In genomic region chr16:4984717-4985116, GRCm38 (mm10) we compare ENCODE assay signal across 48 mouse cellular contexts. TPM values are rescaled to one million over a fixed set of nuclear protein-coding genes. Genes with fewer than 3 reads are reported as not detected.
"Had no signal": no experiment of that assay in that cellular context is flagged by ENCODE, and none has a peak within 500 bp of the region (broad histone marks: within the 10 kb centered on the region; RNA-seq: fewer than 3 reads in every experiment).

No protein-coding gene starts in this region.

- H3K4me3 ChIP-seq: heart, embryonic 13.5 days; heart, embryonic 15.5 days; hindbrain, embryonic 10.5 days; hindbrain, embryonic 12.5 days; hindbrain, embryonic 13.5 days; hindbrain, embryonic 15.5 days; intestine, embryonic 15.5 days; kidney, embryonic 15.5 days; layer of hippocampus, adult 2 months; left cerebral cortex, adult 2 months had no signal

- H3K27ac ChIP-seq: heart, embryonic 13.5 days; heart, embryonic 15.5 days; hindbrain, embryonic 10.5 days; hindbrain, embryonic 12.5 days; hindbrain, embryonic 13.5 days; hindbrain, embryonic 14.5 days; hindbrain, embryonic 15.5 days; hindbrain, postnatal 0 days; intestine, embryonic 15.5 days; kidney, embryonic 15.5 days; kidney, postnatal 0 days; layer of hippocampus, adult 2 months; left cerebral cortex, adult 2 months had no signal

- DNase-seq: heart, postnatal 10 days; heart, postnatal 14 days; heart, postnatal 36 days; heart, postnatal 4 days; kidney, adult 11 months; kidney, adult 18-20 months; kidney, adult 2 months; kidney, adult 8-10 months; kidney, adult 9 months; kidney, postnatal 10 days; kidney, postnatal 14 days; kidney, postnatal 25 days; kidney, postnatal 36 days; kidney, postnatal 4 days; layer of hippocampus, adult 9-11 months; layer of hippocampus, postnatal 36 days had no signal

- ATAC-seq: hindbrain, embryonic 16.5 days; hindbrain, postnatal 0 days; inflammation-experienced regulatory T-cells, adult 6 months; intestine, embryonic 15.5 days; intestine, embryonic 16.5 days; intestine, postnatal 0 days had no signal

RNA-seq across cellular contexts. Expression of gene Sept12, which starts 12.9 kb away (rescaled TPM):
- total RNA-seq: heart, postnatal 10 days; heart, postnatal 14 days; heart, postnatal 25 days; heart, postnatal 36 days; heart, postnatal 4 days; hematopoietic stem cell, adult 5-6 weeks; hindbrain, postnatal 0 days; layer of hippocampus, adult 18-20 months; layer of hippocampus, adult 2 months; layer of hippocampus, adult 8-10 months; layer of hippocampus, postnatal 10 days; layer of hippocampus, postnatal 14 days; layer of hippocampus, postnatal 25 days; layer of hippocampus, postnatal 36 days; left cerebral cortex, adult 18-20 months; left cerebral cortex, adult 2 months; left cerebral cortex, adult 8-10 months had no signal
- polyA plus RNA-seq: heart, embryonic 13.5 days; heart, embryonic 14.5 days; heart, embryonic 15.5 days; heart, embryonic 16.5 days; heart, postnatal 0 days; hindbrain, embryonic 11.5 days; hindbrain, embryonic 12.5 days; hindbrain, embryonic 13.5 days; hindbrain, embryonic 14.5 days; hindbrain, embryonic 15.5 days; hindbrain, embryonic 16.5 days; hindbrain, postnatal 0 days; inflammation-experienced regulatory T-cells, adult 6 months; intestine, embryonic 14.5 days; intestine, embryonic 15.5 days; intestine, embryonic 16.5 days; intestine, postnatal 0 days; kidney, adult 2 months; kidney, embryonic 15.5 days; kidney, embryonic 16.5 days; kidney, postnatal 0 days had no signal

RNA-seq across cellular contexts. Expression of gene Smim22, which starts 22.4 kb away (rescaled TPM):
- total RNA-seq: heart, postnatal 10 days; heart, postnatal 14 days; heart, postnatal 25 days; heart, postnatal 36 days; heart, postnatal 4 days; hematopoietic stem cell, adult 5-6 weeks; hindbrain, postnatal 0 days; layer of hippocampus, adult 18-20 months; layer of hippocampus, adult 2 months; layer of hippocampus, adult 8-10 months; layer of hippocampus, postnatal 10 days; layer of hippocampus, postnatal 14 days; layer of hippocampus, postnatal 25 days; layer of hippocampus, postnatal 36 days; left cerebral cortex, adult 18-20 months; left cerebral cortex, adult 2 months; left cerebral cortex, adult 8-10 months had no signal
- polyA plus RNA-seq: inflammation-experienced regulatory T-cells, adult 6 months had no signal
